Mouse (Mus musculus) thymus, adult 2 months (tissue): ENCODE measurements around the gene Actl11.

ENCODE experiments used
- CTCF ChIP-seq: fragments of 200-500 bp; IDR thresholded peaks from 2 replicates; pipeline ENCODE4 v1.5.1; 2012; ENCODE audit warnings: mild to moderate bottlenecking, control low read depth, low read length, moderate library complexity, borderline replicate concordance; ENCODE audit not compliant: control insufficient read depth, poor library complexity, insufficient read depth; ENCODE audit errors: extremely low read depth
- POLR2A ChIP-seq: fragments of 200-500 bp; IDR thresholded peaks from 2 replicates; pipeline ENCODE4 v1.6.1; 2012; ENCODE audit warnings: mild to moderate bottlenecking, low read length, control low read depth, moderate library complexity; ENCODE audit not compliant: control insufficient read depth, poor library complexity, insufficient read depth; ENCODE audit errors: extremely low read depth

DNA sequence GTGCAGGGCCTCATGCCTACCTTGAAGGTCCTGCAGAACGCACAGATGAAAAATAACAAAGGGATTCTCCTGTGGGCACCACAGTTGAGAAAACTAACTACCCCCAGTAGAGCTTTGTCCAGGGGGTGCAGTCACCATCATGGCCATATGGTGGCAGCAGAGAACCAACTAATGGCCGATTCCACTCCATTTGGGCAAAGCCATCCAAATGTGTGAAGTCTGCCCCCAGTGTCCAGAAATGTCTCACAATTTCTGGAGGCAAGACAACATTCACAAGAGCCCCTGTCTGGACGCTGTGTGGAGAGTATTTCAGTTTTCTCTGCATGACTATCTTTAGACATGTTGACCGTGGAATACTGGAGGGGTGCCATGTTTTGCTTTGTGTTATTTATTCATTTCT, 23.5 kb upstream of the Actl11 start:
- TF ChIP-seq POLR2A (no peak), CTCF (no peak)
